Mouse (Mus musculus): ENCODE data around the gene Gpr84. TPM values are rescaled to one million over a fixed set of nuclear protein-coding genes. Genes with fewer than 3 reads are reported as not detected.

The Gpr84 gene
- total RNA-seq, 2 experiments from 2014 or later, result not detected

DNA sequence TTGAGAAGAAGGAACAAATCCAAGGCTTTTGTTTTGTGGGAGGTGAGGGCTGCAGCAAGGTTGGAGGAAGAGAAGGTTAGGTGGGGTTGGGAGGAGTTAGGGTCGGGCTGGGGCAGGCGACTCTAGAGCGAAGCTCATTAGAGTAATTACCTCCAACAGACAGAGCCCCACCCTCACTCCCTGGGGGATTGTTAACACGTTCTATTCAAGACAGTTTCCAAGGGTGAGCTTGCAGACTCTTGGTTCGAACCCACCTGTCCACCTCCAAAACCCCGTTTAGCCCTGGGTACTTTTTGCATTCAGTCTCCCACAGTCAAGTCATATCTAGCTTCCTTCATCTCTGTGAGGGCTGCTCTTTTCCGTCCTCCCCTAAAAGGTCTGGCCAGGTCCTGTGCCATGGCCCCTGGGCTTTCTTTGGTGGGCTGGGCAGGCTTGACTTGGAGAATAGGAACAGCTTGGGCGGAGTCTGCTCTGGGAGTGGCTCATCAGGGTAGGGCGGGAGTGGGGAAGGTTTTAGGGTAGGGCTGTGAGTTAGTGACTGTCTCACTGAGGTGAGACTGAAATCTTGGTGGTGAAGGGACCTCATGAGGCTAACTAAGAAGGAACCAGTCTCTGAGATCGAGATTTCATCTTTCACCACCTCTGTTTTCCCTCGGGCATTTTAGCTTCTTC lies 26.7 kb upstream of the Gpr84 start:
- no peak for DNase-seq
- intact Hi-C loops (cut with DNase I), result no loop called here

DNA sequence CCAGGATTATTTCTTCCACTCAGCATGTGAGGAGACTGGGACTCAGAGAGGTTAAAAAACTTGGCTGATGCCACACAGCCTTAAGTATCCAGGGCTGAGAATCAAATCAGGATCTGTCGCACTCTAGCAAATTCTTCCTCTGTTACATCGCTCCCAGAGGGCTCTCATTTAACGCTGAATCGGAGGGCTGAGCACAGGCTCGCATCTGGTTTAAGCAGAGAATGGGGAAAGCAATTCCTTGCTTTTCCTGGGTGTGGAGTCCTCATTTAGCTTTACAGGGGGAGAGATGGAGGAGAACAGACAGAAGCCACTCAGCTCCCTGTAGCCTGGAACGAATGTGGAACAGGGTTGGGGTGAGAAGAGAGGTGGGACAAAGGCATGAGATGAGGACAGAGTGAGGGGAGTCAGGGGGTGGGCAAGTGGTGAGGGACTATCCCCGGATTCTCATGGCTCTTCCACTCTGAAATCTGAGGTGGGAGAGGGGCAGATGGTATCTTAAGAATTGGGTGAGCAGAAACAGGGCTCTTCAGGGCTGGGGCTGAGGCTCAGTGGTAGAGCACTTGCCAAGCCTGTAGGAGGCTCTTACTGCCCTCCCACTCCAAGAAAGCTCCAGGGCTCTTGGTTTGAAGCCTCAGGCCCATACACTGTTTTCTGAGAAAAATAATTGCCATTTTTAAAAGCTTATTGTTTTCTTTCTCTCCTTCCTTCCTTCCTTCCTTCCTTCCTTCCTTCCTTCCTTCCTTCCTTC lies 25.2 kb upstream of the Gpr84 start:
- no peak for DNase-seq
- intact Hi-C loops (cut with DNase I), result no loop called here

DNA sequence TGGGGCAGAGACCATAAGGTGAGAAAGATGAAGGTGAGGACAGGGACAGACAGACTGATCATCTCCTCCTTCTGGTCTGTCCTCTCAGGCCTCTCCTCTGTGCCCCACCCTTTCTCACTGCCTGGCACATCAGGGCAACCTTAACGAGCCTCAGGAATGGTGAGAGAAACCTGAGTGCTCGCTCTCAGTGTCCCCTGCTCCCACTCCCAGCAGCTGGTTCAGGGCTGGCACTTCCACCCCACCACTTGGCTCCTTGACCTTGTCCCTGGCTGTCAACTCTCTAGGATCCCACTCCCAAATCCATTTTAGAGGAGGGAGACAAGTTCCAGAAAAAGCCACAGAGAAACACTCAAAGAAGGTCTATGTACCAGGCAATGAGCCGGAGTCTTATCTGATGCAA lies 24.6 kb upstream of the Gpr84 start:
- intact Hi-C loops (cut with DNase I), result no loop called here

DNA sequence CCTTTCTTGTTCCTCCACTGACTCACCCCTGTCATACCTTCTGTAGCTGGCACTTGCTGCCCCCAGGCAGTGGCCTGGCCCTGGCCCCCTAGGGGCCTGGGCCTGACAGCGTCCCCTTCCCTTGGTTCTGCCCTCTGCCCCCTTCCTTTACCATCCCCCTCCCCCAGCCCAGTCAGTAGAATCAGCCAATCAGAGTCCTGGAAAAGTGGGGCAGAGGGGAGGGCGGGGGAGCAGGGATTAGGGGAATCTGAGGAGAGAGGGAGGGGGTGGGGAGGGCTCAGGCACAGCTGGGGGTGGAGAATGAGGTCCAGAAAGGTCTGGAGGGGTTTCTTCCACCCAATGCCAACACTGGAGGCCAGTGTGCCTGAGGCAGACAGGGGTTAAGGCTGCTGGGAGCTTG lies 23.8 kb upstream of the Gpr84 start:
- intact Hi-C loops (cut with DNase I), result no loop called here
- DNase-seq, result no peak

More for the DNA sequence above, 24.6 kb upstream of the Gpr84 start:
- no peak for DNase-seq

DNA sequence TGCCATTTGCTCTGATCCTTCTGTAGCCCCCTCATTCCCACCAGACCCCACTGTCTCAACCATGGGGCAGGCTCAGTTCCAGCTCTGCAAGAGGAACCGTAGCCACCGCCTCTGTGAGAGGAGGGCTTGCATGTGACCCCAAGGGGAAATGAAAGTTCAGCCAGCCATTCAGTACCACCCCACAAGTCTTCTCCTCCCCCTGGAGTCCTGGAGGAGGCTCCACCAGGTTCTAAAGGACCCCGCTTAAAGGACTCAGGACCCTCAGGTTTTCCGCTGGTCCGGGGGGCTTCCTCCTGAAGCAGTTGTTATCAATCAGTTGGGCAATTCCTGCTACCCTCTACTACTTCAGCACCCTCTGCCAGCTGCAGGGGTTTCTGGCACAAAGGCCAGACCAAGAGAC lies 23.3 kb upstream of the Gpr84 start:
- DNase-seq, result no peak
- intact Hi-C loops (cut with DNase I), result no loop called here

DNA sequence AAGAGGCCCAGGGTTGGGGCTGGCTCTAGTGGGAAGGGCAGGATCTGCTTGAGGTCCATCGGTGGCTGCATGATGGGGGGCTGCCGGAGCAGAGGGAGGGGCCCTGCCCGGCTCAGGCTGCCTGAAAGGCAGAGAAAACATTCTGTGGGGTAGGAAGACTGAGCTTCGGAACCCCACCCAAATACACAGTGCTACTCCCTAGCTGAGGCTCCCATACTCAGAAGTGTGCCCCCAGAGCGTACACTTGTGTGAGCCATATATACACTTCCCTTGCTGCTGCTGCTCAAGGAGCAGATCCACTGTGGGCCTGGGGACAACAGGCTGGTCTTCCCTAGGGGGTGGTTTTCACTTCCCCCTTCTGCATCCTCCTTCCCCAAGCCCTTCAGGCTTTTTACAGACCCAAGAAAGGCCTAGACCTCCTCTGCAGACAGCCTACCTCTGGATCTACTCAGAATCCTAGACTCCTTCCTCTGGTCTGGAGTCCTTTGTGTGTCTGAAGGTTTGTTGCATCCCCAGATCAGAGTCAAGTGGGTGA lies 22.7 kb upstream of the Gpr84 start:
- DNase-seq, result no peak
- intact Hi-C loops (cut with DNase I), result no loop called here

DNA sequence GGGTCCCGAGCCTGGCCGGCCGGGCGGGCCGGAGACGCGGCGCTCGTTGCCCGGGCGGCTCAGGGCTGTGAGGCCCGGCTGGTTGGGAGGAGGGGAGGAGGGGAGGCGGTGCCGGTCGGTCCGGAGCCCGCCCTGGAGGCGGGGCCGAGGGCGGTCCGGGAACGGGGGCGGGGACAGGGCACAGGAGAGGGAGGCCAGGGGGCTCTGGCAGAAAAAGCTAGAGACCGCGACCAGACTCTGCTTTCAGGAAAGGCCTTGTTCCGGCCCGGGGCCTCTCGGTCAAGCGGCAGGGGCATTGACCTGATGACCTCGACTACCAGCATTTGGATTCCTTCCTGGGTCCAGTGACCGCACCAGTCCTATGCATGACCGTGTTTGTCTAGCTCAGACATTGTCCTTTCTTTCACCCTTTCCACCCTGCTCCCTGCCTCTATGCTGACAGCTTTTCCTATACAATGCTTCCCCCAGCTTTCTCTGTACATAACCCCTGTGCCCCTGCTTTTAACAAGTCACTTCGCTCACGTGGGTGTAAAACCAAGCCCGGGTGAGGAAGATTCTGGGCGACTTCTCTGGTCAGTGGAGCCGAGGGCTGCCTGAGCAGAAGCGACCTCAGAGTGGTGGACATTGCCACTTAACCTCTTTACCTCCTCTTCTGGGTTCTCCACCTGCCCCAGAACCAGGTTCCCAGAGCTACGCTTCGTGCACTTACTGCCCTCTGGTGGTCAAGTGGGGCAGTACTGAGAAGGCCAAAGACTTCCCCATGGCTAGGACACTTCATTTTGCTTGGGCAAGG lies 13.2 kb upstream of the Gpr84 start:
- peak; percentile 91 to 94 for DNase-seq
- intact Hi-C loops (cut with DNase I), result no loop called here

DNA sequence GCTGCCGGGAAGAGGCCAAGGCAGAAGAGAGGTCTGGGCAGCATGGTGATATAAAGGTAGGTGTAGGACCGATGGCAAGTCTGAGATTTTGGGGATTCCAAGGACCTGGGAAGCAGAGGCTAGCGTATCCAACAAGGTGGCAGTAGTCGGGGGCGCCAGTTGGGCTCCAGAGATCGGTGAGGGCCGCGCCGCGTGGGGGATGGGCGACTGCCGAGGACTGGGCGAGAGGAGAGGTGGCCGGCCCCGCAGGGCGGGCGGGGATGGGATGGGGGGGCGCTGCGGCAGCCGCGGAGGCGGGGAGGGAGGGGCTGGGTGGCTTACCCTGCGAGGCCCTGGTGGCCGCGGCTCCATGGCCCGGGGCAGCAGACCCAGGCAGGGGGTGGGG lies 12.7 kb upstream of the Gpr84 start:
- peak; percentile 67 to 69 for DNase-seq
- intact Hi-C loops (cut with DNase I), result no loop called here

DNA sequence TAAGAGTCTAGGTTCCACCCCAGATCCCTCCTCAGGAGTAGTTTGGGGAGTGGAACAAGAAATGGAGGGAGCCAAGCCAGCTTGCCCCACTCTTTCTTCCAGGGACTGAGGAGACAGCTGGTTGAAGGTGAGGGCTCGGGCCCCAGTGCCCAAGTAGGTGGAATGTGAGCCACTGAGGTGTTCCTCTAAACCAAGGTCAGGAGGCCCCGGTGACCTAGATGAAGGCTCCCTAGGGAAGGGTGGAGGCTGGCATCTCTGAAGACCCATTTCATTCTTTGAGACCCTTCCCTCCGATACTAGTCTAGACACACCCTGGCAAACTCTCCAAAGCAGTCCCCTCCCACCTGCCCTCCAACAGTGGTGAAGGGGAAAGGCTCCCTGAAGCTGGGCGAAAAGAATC lies 12.0 kb upstream of the Gpr84 start:
- intact Hi-C loops (cut with DNase I), result no loop called here
- DNase-seq, result no peak

DNA sequence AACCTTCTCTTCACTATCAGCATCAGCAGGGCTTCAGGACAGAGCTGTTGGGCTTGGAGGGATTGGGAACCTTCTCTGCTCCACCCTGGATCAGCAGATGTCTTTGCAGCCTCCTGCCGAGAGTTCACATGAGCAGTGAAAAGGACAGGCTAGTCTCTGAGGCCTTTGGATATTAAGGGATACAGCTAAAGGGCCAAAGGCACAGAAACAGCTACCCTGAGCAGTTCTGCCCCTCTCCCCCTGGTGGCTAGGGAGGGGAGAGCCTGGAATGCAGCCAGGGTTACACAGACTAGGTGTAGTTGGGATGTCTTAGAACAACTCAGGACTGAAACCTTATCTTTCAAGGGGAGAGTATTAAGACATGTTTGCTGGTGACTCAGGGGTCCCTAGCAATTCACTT lies 10.7 kb upstream of the Gpr84 start:
- intact Hi-C loops (cut with DNase I), result no loop called here
- peak in 1 of 2 experiments; percentile 65 for DNase-seq

DNA sequence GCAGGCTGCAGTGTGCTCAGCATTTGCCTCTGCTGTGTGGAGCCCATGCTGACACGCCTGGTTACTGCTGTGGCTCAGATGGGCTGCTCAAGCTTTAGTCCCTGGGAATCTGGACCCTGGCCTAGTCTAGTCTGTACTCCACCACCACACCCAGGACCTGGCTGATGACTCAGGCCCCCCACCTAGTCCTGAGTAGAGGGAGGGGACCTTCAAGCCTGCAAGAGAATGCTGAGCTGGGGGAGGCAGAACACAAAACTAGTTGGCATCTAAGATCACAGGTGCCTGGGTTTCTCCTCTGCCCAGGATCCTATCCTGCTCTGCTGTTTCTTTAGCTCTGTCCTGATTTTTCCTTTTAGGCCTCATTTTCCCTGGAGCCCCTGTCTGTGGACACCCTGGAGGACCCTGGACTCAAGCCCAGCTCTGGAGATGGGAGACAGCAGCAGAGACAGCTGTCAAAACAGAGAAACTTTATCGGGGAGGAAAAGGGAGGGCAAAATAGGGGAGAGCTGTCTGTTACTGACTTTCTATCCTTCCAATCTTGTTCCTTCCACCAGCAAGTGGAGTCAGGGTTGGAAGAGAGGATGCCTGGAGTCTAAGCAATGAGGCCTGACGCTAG lies 7.9 kb upstream of the Gpr84 start:
- intact Hi-C loops (cut with DNase I), result loop anchor here (10.0 kb wide), 1 partner anchor 334 kb away; no protein-coding TSS in a partner anchor
- DNase-seq, result peak; percentile 69 to 73

DNA sequence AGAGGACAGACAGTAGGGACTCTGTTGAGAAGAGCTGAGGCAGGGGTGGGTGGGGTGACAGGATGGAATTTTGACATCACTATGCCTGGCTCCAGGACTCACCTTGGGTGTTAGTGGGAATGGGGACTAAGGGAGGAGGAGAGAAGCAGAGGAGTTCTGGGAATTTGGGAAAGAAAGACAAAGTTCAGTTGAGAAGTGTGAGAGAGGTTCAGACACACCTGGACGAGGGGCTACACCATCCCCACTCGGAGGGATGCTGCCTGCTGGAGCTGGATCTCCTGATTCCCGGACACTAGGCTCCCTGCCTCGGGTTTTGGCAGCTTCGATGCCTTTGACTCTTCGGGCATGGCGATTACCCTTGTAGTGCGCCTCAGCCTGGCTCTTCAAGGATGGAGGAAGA lies 7.3 kb upstream of the Gpr84 start:
- intact Hi-C loops (cut with DNase I), result loop anchor here (10.0 kb wide), 1 partner anchor 333 kb away; no protein-coding TSS in a partner anchor
- DNase-seq, result no peak

DNA sequence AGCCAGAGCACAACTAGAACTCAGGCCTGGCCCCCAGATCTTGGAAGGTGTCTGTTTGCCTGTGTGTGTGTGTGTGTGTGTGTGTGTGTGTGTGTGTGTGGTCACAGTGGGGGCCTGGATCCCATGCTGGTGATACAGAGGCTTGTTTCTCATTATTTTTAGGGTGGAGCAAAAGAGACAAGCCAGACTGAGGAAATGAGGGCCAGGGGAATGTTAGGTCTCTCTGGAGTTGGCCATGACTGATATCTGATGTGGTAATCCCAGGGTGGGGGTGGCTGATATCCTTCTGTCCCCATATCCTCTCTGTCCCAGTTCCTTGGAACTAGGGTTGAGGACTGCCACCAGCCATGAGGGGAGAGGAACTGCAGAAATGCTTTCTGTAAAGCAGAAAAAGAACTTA lies 6.7 kb upstream of the Gpr84 start:
- peak in 1 of 2 experiments; percentile 46 for DNase-seq
- intact Hi-C loops (cut with DNase I), result loop anchor here (10.0 kb wide), 1 partner anchor 332 kb away; no protein-coding TSS in a partner anchor

DNA sequence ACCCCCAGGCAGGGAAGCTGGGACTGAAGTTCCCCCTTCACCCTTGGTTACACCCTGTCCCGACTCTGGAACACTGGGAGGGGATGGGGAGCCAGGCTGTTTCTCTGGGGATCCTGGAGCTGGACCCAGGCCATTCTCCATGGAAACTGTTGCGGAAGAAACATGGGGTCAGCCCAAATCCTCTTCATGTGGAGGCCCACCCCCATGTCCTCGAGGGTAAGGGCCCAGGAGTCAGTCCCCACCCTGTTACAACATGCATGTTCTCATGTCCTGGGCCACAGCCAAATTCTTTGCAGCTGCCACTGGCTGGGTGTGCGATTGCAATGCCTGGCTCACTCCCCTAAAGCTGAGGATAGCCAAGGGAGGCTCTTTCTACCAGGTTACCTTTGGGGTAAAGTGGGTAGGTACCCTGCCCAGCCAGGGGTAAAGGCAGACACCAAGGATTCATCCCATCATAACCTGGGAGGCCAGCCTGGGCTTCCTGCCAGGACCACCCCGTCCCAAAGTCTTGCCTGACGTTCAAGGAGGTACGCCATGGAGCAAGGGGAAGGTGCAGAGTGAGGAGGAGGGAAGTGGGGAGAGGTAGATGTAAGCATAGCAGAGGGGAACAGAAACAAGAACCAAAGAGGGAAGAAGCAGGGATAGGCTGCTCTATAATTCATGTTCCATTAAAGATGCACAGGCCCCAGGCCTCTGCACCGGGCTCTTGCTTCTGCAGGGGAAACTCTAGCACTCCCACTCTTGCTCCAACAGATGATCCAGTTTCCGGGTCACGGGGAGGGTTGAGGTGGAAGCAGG lies 5.8 kb upstream of the Gpr84 start:
- DNase-seq, result peak; percentile 82 to 84
- intact Hi-C loops (cut with DNase I), result loop anchor here (10.0 kb wide), 1 partner anchor 331 kb away; no protein-coding TSS in a partner anchor

DNA sequence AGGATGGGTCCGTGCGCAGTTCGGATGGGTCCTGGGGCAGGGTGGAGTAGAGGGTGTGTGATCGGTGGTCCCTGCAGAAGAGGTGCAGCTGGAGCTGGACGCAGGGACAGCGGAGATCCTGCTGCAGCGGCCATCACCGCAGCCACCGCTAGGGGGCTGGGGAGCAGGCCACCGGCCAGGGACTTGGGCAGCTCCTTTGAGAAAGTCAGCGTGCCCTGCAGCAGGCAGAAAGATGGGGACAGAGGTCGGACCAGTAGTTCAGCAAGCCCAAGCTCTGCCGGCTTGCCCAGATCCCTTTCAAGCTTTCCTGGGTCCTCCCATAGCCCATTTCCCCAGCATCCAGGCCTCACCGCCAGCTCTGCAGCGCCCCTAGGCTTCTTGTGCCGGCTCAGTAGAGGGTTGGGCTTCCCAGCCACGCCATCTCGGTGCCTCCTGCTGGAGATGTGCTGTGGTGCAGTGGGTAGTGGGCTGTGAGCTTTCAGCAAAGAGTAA lies 4.6 kb upstream of the Gpr84 start:
- DNase-seq, result peak; percentile 84 to 88
- intact Hi-C loops (cut with DNase I), result loop anchor here (10.0 kb wide), 1 partner anchor 330 kb away; no protein-coding TSS in a partner anchor

DNA sequence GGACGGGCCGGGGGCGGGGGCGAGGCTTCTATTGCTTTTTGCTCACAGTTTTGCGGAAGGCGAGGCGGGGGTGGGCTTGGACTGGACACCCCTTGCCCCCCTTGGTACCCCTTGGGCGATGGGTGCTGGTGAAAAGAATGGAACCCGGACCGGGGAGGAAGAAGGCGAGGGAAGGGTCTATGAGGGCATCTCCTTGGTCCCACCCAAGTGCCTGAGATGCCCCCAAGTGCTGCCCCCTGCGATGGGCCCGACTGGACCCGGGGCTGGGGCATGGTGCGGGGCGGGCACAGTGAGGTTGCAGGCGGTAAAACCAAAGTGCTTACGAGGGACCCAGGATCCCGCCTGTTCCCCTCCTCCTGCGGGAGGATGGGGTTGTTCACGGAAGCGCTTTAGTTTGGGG lies 3.8 kb upstream of the Gpr84 start:
- DNase-seq, result no peak
- intact Hi-C loops (cut with DNase I), result loop anchor here (10.0 kb wide), 1 partner anchor 329 kb away; no protein-coding TSS in a partner anchor

DNA sequence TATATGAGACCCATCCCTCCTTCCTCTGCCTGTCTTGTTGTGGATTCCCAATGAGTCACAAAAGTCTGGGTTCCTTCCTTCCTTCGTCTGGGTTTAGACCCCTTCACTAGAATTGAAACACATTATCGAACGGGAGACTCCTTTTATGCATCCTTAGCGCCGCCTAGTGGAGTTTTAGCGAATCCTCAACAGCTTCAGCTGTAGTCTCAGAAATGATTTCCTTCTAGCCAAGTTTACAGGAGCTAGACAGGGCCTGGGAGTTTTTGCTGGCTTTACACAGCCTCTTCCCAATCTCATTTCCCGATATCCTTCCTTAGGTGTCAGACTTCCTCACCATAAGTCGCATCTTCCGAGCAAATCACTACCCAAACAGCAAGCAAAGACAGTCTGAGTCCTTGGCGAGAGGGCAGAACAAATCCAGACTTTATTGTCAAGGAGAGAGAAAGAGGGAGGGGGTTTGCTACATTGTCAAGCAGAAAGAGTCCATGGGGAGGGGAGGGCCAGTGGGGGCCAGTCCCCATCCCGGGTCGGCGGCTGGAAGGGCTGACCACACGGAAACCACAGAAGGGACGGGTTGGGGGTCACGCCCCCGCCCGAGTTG lies 3.2 kb upstream of the Gpr84 start:
- DNase-seq, result peak; percentile 68 to 79
- intact Hi-C loops (cut with DNase I), result loop anchor here (10.0 kb wide), 1 partner anchor 329 kb away; no protein-coding TSS in a partner anchor

DNA sequence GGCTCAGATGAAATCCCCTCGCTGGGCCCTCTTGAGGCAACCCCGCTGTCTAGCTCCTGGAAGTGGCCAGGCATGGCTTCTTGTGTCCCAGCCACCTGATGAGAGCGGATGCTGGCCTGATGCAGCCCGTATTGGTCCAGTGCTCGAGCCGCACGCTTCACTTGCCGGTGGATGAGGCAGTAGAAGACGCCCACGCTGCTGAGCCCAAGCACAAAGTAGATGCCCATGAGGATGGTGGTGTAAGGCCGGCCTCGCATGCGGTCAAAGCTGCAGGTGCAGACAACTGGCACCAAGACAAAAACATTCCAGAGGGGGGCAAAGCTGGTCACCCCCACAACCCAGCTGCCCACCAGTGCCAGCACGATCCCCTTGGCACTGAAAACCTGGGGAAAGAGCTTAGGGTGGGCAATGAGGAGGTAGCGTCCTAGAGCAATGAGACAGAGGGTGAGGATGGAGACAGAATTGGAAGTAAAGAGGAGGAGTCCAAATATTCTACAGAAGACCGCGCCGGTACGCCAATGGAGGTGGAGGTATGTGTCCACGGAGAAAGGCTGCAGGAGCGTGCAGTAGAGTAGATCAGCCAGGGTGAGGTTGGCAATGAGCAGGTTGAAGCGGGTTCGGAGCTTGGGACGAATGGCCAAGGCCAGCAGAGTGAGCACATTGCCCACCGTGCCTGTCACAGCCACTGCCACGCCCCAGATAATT lies 1.4 kb downstream of the Gpr84 start:
- intact Hi-C loops (cut with DNase I), result loop anchor here (5.0 kb wide), 2 partner anchors 37 to 102 kb away; partner anchors contain the start of gene Copz1
- no peak for DNase-seq

Data from heart, postnatal 10 days (tissue).